Mouse (Mus musculus) ZHBTc4 (cell line): Measurements from ENCODE around the gene Dyrk1a.
A peak's percentile ranks its signal among the peaks of the same experiment; 100 is the strongest.

Experiments
- DNase-seq: peaks from one replicate; pipeline ENCODE4 v3.0.0-alpha.2; 2011; ENCODE audit warnings: low read depth, low spot score

Gene Dyrk1a

DNA sequence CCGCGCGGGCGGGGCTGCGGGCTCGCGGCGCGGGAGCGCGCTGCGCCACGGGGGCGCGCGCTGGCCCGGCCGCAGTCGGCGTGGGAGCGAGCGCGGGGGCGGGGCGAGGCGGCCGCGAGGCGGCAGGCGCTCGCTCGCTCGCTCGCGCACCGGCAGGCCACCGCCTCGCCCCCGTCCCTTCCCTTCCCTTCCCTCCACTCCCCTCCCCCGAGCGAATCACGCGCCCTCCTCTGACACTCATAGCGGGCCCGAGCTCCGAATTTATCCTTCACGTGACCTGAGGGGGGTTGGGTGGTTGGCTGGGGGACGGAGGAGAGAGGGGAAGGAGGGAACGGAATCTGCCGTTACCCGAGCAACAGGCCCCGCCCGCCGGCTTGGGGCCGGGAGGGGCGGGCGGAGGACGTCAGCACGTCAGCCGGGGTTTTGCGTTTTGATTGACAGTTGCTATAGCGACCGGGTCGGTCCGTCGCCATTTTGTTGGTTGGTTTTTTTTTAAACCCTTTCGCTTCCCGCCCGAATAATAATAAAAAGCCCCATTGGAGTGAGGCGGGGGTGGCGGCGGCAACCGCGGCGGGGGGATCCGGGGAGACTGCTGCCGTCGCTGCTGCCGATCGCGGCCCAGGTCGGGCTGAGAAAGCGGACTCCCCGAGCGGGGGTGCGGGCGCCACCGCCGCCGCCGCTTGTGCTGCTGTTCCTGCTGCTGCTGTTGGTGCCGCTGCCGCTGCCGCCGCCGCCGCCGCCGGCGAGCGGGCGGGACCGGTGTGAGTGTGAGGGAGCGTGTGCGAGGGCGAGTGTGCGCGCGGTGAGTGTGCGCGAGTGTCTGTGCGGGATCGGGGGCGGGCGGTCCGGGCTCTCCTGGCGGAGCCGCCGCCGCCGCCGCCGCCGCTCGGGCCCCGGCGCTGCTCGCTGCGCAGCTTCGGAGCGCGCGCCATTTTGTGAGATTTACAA lies at the start of gene Dyrk1a:
Gene Dyrk1a (plus strand): TSS at position 782 of the 948 bp plus-strand sequence.
- peak; percentile 100 for DNase-seq

- no peak for DNase-seq
Observed at GRCm38 (mm10) chr16:94523594-94524377, 46.0 kb upstream of the Dyrk1a start.

- DNase-seq = no peak
Observed at GRCm38 (mm10) chr16:94524691-94525090, 45.1 kb upstream of the Dyrk1a start.

DNA sequence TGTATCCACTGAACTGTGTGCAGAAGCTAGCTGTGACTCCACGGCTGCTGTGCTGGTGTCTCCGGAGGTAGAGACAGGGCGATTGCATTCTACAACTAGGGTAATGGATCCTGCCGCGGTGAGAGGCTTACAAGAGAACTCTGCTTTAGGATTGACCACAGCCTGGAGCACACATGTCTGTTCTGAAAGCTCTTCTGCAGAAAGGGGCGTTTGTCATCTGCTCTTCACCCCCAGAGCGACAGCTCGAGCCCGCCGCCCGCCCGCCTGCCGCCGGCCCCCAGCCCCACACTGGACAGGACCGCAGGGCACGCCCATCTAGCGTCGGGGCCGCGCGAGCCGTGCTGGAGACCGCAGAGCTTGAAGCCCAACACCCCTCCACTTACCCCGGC lies 43.9 kb upstream of the Dyrk1a start:
- no peak for DNase-seq

DNA sequence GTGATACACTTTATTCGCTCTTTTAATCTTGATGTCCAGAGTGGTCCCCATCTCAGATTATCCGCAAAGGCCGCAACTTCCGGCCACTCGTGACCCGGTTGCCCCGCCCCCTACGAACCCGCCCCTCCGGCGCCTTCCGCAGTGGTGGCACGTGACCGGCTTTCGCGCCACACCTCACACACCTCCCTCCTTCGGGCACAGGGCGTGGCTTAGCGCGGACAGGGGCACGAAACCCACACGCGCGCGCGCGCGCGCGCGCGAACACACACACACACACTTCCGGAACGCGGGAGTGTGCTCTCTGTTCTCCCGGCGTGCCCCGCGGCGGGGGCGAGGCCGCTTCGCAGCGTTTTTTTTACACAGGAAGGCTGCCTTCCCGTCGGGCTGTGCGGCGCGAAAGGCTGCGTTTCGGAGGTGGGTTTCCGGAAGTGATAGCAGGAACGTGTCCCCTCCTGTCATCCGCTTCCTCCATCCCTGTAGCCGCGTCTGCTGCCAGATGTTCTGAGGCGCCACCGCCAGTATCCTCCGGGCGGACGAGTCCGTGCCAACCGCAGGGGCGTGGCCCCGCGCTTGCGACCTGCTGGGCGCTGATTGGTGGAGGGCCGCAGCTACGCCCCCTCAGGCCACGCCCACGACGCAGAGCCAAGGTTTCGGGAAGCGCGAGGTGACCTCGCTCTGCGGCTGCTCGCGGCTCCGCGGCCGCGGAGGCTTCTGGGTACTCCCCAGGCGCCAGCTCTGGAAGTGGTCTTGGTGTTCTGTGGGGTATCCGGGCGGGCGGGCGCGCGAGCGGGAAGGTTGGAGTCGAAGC lies 43.3 kb upstream of the Dyrk1a start, which contains the start of gene Vps26c:
Gene Vps26c (minus strand): TSS at position 487 of the 808 bp plus-strand sequence.
- DNase-seq = peak; percentile 99

GRCm38 (mm10) chr16:94527152-94527534 lies 42.7 kb upstream of the Dyrk1a start:
- DNase-seq = no peak

DNA sequence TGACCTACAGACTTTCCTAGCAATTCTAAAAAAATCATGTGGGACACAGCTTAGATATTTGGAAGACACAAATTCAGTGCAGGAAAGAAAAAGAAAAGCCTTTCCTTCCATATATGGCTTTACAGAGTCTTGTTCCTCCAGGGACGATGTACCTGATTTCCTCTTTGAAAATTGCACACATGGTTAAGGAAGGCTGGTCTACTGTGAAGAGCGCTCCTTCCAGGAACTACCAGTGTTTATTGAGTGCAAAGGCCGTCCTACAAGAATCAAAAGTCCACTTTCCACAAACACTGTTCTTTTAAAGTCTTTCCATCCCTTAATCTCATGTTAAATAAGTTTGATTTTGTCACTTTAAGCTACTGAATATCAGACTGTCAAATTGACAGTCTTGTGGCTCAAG lies 42.3 kb upstream of the Dyrk1a start:
- no peak for DNase-seq

DNA sequence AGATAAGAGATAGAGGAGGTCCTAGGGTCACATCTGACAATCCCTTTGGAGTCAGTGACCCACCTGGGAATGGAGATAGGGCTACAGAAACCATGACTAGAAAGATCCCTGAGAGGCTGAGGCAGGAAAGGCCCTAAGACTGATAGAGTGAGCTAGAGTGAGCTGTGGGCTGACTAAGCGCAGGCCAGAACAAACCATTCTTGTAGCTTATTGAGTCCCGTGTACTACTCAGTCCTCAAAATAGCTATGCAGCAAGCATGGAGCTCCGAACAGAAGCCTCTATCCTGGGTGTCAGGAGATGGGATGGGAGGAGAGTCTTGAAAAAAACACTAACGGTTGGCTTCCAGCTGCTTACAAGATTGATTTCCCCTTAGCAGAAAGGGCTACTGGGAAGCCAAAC lies 38.5 kb upstream of the Dyrk1a start:
- DNase-seq = no peak

GRCm38 (mm10) chr16:94533679-94534078 lies 36.1 kb upstream of the Dyrk1a start:
- DNase-seq = no peak

DNA sequence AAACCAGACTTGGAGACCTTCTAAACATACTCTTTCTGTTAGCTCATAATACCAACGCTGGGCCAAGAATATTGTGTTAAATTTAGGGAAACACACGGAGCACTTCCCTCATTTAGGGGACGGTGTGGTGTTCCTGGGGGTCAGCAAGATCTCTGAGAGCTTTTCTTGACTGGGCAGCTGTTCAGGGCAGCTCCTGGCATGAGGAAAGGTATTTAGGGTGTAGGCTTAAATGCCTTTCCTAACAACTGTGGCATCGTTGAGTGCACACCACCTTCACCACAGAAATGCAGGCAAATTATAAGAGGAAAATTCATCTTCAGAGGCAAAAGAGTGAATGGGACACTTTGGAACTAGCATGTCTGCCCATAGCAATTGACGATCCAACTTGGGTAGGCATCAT lies 34.1 kb upstream of the Dyrk1a start:
- no peak for DNase-seq

DNA sequence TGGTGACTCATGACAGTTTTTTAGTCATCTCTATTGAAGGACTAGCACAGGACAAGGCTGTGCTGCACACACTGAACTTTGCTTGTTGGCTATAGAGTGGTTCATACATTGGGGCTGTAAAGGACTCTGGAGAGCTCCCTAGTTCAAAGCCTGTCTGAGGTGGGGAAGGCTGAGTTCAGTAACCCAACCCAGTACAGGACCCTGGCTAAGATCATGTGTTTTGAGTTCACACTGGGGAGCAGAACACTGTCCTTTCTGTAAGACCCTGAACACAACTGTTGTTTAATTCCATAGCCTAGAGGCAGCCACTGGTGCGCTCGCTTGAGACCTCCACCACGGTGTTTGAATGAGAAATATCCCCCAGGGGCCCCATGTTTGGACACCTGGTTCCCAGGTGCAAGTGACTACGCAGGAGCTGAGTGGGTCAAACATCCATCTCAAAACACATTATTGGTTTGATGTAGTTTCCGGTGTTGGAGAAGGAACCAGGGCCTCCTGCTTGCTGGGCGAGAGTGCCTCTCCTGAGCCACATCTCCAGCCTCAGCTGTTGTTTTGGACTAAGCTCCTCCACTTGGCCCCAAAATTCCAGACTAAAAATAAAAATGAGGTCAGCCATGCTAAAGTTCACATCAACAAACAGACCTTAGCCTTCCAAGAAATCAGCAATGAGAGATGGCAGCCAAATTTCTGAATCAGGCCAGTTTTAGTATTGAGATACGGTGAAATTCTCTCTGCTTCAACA lies 33.2 kb upstream of the Dyrk1a start:
- no peak for DNase-seq

- peak; percentile 79 for DNase-seq
Observed at GRCm38 (mm10) chr16:94537159-94537527, 32.7 kb upstream of the Dyrk1a start.

GRCm38 (mm10) chr16:94540140-94540539 lies 29.7 kb upstream of the Dyrk1a start:
- no peak for DNase-seq

DNA sequence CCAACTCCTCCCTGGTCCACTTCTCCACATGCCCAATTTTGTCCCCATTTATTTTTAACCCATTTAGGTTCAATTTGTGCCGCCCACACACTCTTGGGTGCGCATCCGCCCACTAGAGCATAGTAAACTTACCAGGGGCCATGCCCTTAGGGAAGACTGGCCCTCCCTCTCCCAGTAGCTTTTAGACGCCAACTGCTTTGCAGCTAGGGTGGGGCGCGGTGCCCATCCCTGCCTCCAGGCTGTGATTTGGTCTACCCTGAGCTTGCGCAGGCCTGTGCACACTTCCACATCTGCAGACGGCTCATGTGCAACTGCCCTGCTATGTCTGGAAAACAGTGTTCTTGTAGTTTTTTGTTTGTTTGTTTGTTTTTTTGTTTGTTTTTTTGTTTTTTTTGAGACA lies 26.9 kb upstream of the Dyrk1a start:
- peak; percentile 91 for DNase-seq

GRCm38 (mm10) chr16:94544540-94545105 lies 25.2 kb upstream of the Dyrk1a start:
- no peak for DNase-seq

DNA sequence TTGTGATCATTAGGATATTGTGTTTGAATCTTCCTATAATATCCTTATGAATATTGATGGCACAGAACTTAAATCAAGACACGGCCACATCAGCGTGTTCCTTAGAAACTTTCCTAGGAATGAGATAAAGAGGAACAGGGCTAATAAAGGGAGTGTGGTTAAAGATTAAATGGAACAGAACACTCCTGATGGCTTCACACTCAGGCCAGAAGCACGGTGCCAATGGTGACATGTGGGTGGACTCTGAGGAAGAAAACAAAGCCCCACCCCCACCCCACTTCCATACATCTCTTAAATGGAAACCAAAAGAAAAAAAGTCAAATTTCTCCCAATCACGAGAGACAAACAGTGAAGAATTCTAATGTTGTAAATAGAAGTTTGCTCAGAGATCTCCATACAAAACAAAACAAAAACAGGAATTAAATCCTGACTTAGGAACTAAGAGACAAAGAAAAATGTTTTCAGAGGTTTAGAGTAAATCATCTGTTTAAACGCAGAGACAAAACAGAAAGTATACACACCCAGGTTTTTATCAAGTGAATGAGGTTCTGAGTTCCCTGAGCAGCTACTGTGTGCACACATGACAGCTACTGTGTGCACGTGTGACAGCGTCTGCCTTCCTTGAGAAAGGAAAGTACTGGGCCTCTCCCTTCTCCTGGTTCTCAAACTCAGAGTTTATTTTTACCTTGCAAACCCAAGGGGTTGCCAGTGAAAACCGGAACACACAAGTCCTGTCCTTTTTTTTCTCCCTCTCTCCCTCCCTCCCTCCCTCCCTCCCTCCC lies 23.8 kb upstream of the Dyrk1a start:
- no peak for DNase-seq

- DNase-seq = no peak
Observed at GRCm38 (mm10) chr16:94549813-94550212, 20.0 kb upstream of the Dyrk1a start.

GRCm38 (mm10) chr16:94551934-94552333 lies 17.9 kb upstream of the Dyrk1a start:
- DNase-seq = peak; percentile 95

- DNase-seq = peak; percentile 59
Observed at GRCm38 (mm10) chr16:94555346-94555745, 14.5 kb upstream of the Dyrk1a start.

- no peak for DNase-seq
Observed at GRCm38 (mm10) chr16:94556228-94556627, 13.6 kb upstream of the Dyrk1a start.
